Mouse (Mus musculus) MEL (cell line): ENCODE data around the gene Trim8.

Source experiments
- CTCF ChIP-seq, 3 experiments: IDR thresholded peaks in 2 of 3; conservative IDR thresholded peaks in 1 of 3; 2 replicates each; pipeline ENCODE4 v1.5.1; 2011 to 2012; ENCODE audit warnings: low read length in 3 of 3, low read depth in 2 of 3, mild to moderate bottlenecking in 2 of 3, improper control_type of control experiment in 1 of 3, inconsistent platforms in 1 of 3, mixed read lengths in 1 of 3, moderate library complexity in 1 of 3; ENCODE audit not compliant: control insufficient read depth in 1 of 3, insufficient read depth in 1 of 3, poor library complexity in 1 of 3, severe bottlenecking in 1 of 3
- E2F4 ChIP-seq: IDR thresholded peaks from 2 replicates; pipeline ENCODE4 v1.6.1; 2011; ENCODE audit warnings: low read depth, low read length, improper control_type of control experiment, borderline replicate concordance
- EP300 ChIP-seq, 2 experiments: IDR thresholded peaks; 2 replicates each; pipeline ENCODE4 v1.6.1; 2011; ENCODE audit warnings: improper control_type of control experiment in 2 of 2, low read length in 2 of 2, low read depth in 1 of 2, mild to moderate bottlenecking in 1 of 2
- GATA1 ChIP-seq: IDR thresholded peaks from 2 replicates; pipeline ENCODE4 v1.6.1; 2011; ENCODE audit warnings: low read depth, low read length, improper control_type of control experiment
- KAT2A ChIP-seq: conservative IDR thresholded peaks from 2 replicates; pipeline ENCODE4 v1.6.1; 2012; ENCODE audit warnings: low read depth, low read length, improper control_type of control experiment, inconsistent platforms
- MYC ChIP-seq: IDR thresholded peaks from 2 replicates; pipeline ENCODE4 v1.6.1; 2011; ENCODE audit warnings: low read depth, mild to moderate bottlenecking, low read length, improper control_type of control experiment, moderate library complexity
- NELFE ChIP-seq: IDR thresholded peaks from 2 replicates; pipeline ENCODE4 v1.6.1; 2011; ENCODE audit warnings: low read depth, low read length, improper control_type of control experiment
- POLR2AphosphoS2 ChIP-seq: IDR thresholded peaks from 2 replicates; pipeline ENCODE4 v1.6.1; 2011; ENCODE audit warnings: low read length, improper control_type of control experiment
- RCOR1 ChIP-seq: IDR thresholded peaks from 2 replicates; pipeline ENCODE4 v1.6.1; 2012; ENCODE audit warnings: low read depth, mild to moderate bottlenecking, inconsistent platforms, low read length, improper control_type of control experiment

- TF ChIP-seq GATA1 (no peak), KAT2A (no peak), EP300 (IDR thresholded peaks at IDR 0.05; ENCODE audit: low read depth in 1 of 2, low read length in 2 of 2) (no peak), MYC (no peak), NELFE (no peak), POLR2AphosphoS2 (no peak), CTCF (IDR thresholded peaks at IDR 0.05 in 2 of 3, conservative IDR thresholded peaks at IDR 0.05 in 1 of 3; ENCODE audit: control insufficient read depth in 1 of 3, insufficient read depth in 1 of 3, low read depth in 2 of 3, low read length in 3 of 3, poor library complexity in 1 of 3, severe bottlenecking in 1 of 3) (no peak), RCOR1 (no peak), E2F4 (no peak)
Observed at GRCm38 (mm10) chr19:46528529-46529213, 27.2 kb downstream of the Trim8 start.
